Mouse (Mus musculus): Measurements from ENCODE around the gene Actr3b.

GRCm38 (mm10) chr5:25830802-25831201, 71.0 kb downstream of the Actr3b start:
- no peak for TF ChIP-seq POLR2A (IDR thresholded peaks at IDR 0.05; ENCODE audit: borderline replicate concordance, control insufficient read depth, low read depth, low read length)
- TF ChIP-seq CTCF (IDR thresholded peaks at IDR 0.05; ENCODE audit: control insufficient read depth, insufficient read depth, low read length): no peak
